In the genomic region with DNA sequence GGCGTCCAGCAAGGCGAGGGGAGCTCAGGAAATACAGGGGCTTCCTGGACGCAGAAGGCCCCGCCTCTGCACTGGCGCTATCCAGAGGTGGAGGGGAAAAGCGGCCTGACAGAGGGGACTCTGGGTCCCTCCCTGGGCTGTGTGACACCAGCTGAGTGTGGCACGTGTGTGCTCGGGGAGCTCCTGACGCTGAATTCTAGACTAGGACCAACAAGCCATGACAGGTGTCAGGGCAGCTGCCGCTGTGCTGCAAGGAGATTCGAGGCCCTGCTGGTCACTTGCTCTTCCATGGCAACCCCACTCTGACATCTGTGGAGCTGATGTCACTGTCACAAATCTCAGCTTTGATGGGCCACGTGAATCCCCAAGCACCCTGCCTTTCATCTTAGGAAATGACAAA, we compare ENCODE assay signal across 20 mouse cellular contexts.
"Had no signal": no experiment of that assay in that cellular context is flagged by ENCODE, and none has a peak within 500 bp of the region (broad histone marks: within the 10 kb centered on the region; RNA-seq: fewer than 3 reads in every experiment).

No protein-coding gene starts in this region.

- H3K36me3 ChIP-seq: liver, embryonic 13.5 days; liver, embryonic 15.5 days; midbrain, embryonic 12.5 days; neural tube, embryonic 13.5 days; neural tube, embryonic 15.5 days had no signal

- H3K27ac ChIP-seq: liver, embryonic 13.5 days; liver, embryonic 15.5 days; macrophage; midbrain, embryonic 12.5 days; neural tube, embryonic 13.5 days; neural tube, embryonic 15.5 days had no signal

- H3K27me3 ChIP-seq: liver, embryonic 13.5 days; liver, embryonic 15.5 days had no signal

- DNase-seq: liver, embryonic 13.5 days; liver, postnatal 0 days; lung, adult 2 months; lung, postnatal 36 days; midbrain, embryonic 14.5 days; retina, postnatal 1 day; right cerebral cortex, adult 18-20 months; right cerebral cortex, postnatal 25 days; right cerebral cortex, postnatal 4 days; spleen, adult 18-20 months; thymus, adult 18-20 months; thymus, postnatal 14 days; thymus, postnatal 36 days had no signal

- H3K4me1 ChIP-seq: liver, embryonic 13.5 days; liver, embryonic 15.5 days; megakaryocyte, embryonic 14.5 days had no signal

- H3K4me3 ChIP-seq: liver, embryonic 13.5 days; liver, embryonic 15.5 days; megakaryocyte, embryonic 14.5 days; midbrain, embryonic 12.5 days; neural tube, embryonic 13.5 days; neural tube, embryonic 15.5 days had no signal

- H3K9me3 ChIP-seq: liver, embryonic 13.5 days; liver, embryonic 15.5 days; midbrain, embryonic 12.5 days; neural tube, embryonic 13.5 days; neural tube, embryonic 15.5 days had no signal

- H3K9ac ChIP-seq: liver, embryonic 13.5 days; liver, embryonic 15.5 days; liver, postnatal 0 days; midbrain, embryonic 12.5 days; neural tube, embryonic 13.5 days; neural tube, embryonic 15.5 days had no signal

- ATAC-seq: liver, postnatal 0 days; midbrain, embryonic 16.5 days had no signal

- H3K4me2 ChIP-seq: liver, embryonic 13.5 days; liver, embryonic 15.5 days; midbrain, embryonic 12.5 days; neural tube, embryonic 13.5 days; neural tube, embryonic 15.5 days had no signal
